Mouse (Mus musculus): ENCODE measurements around the gene Hpcal1.

DNA sequence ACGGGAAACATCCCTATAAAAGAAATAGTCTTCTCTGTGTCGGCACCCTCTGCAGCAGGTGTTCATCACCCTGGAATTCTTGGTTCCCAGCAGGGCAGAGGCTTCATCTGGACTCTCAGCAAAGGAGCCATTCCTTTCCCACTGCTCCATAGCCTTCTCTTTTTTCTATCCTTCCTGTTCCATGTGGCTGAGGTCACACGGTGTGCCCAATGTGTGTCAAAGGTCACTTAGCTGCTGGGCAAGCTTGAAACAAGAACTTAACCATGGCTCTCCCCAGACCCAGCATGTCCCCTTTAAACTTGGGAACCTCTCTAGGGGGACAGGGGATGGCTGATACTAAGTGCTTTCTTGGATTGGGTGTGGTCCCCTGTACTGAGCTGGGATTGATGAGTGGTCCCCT lies 73.3 kb downstream of the Hpcal1 start:
- TF ChIP-seq POLR2A (IDR thresholded peaks at IDR 0.05; ENCODE audit: insufficient read depth, low read depth, low read length) = no peak
- TF ChIP-seq CTCF (IDR thresholded peaks at IDR 0.05; ENCODE audit: insufficient read depth, low read depth, low read length) = no peak

All from olfactory bulb, adult 2 months (tissue).